Mouse (Mus musculus): ENCODE data around the gene Tspan4. TPM values are rescaled to one million over a fixed set of nuclear protein-coding genes. Genes with fewer than 3 reads are reported as not detected.

Tspan4 gene
- polyA plus RNA-seq, 1 experiment from 2014 or later: 61.5 TPM

DNA sequence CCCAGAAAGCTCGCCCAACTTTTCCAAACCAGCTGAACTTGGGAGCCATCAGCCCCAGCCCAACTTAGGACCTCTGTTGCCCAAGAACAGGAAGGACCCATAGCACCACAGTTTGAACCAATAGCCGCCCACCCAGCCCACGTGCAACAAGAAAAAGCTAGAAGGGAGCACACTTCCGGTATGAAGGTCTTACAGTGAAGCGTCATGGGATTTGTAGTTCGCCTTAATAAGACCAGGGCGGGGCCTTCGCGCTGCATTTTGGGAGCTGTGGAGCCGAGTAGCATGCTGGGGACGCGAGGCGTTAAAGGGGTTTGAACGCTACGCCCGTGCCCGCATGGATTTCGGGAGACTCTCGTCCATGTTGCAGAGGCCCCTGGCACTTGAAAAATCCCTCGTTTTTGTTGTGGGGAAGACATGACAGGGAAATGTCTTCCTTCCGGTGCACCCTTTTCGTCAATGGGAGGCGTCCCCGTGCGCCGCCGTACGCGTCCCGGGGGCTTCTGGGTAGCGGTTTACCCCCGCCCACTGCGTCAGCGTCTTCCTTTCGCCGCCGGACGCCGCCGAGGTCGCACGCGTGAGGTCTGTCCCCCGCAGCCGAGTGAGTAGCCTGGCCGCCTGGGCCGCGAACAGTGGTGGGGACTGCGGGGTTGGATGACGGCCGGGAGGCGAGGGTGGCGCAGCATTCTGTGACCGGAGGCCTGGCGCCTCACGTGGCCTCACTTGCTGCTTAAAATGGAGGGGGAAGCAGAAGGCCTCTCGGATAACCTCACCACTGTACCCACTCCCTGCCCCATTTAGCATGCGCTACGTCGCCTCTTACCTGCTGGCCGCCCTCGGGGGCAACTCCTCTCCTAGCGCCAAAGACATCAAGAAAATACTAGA lies 27.7 kb upstream of the Tspan4 start, which contains the start of gene Rplp2:
TSS of gene Rplp2 (plus strand) at position 261 of the 882 bp plus-strand sequence.
- peak within 1 kb of the TSS; percentile 95 for H3K27ac ChIP-seq (ENCODE audit: low read length)
- H3K9ac ChIP-seq (ENCODE audit: low read length): peak within 1 kb of the TSS; percentile 92
- no peaks in the 10 kb centered on the region for H3K27me3 ChIP-seq (ENCODE audit: control insufficient read depth, insufficient read depth, low read length)
- H3K9me3 ChIP-seq (replicated peaks; ENCODE audit: control insufficient read depth, low read length): no peaks in the 10 kb centered on the region
- H3K4me2 ChIP-seq (ENCODE audit: low read depth, low read length): peak within 1 kb of the TSS; percentile 74
- H3K36me3 ChIP-seq (ENCODE audit: control insufficient read depth, insufficient read depth): peaks cover 18% of the 10 kb centered on the region
- H3K4me3 ChIP-seq (ENCODE audit: low read length): peak within 1 kb of the TSS; percentile 83
- under 1% methylated on average over 63 of the region's 63 CpGs for WGBS
- H3K4me1 ChIP-seq (ENCODE audit: control insufficient read depth, insufficient read depth, low read length): peaks cover 25% of the 10 kb centered on the region
- peak; percentile 89 for ATAC-seq (replicated peaks; ENCODE audit: extremely low read depth, insufficient read depth, low FRiP score)

GRCm38 (mm10) chr7:141451928-141452327 lies 23.1 kb upstream of the Tspan4 start:
- Histone ChIP-seq H3K4me3 (ENCODE audit: low read length) (no peak overlapping the region), H3K9me3 (replicated peaks; ENCODE audit: control insufficient read depth, low read length) (no peaks in the 10 kb centered on the region), H3K9ac (ENCODE audit: low read length) (no peak overlapping the region), H3K4me2 (ENCODE audit: low read depth, low read length) (no peak overlapping the region), H3K27me3 (ENCODE audit: control insufficient read depth, insufficient read depth, low read length) (no peaks in the 10 kb centered on the region), H3K27ac (ENCODE audit: low read length) (no peak overlapping the region), H3K4me1 (ENCODE audit: control insufficient read depth, insufficient read depth, low read length) (peaks cover 25% of the 10 kb centered on the region), H3K36me3 (ENCODE audit: control insufficient read depth, insufficient read depth) (peaks cover 18% of the 10 kb centered on the region)
- ATAC-seq (replicated peaks; ENCODE audit: extremely low read depth, insufficient read depth, low FRiP score): no peak

DNA sequence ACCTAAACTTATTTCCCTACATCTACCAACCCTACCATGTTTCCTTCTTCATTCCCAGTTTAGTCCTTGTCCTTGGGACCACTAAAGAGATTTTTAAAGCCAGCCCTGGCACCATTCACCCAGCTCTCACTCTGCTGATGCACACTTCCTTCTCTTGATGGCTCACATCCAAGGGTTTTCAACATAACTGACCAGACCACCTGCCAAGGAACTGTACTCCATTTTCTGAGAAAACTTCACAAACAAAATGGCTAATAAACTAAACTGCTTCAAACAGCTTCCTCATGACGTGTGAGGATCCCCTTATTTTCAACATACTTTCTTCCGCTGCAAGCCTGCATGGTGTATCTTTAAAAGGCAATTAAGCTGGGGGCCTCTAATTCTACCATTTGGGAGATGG lies 21.4 kb upstream of the Tspan4 start:
- Histone ChIP-seq H3K36me3 (ENCODE audit: control insufficient read depth, insufficient read depth) (peaks cover 24% of the 10 kb centered on the region), H3K4me1 (ENCODE audit: control insufficient read depth, insufficient read depth, low read length) (peaks cover 21% of the 10 kb centered on the region), H3K4me3 (ENCODE audit: low read length) (no peak overlapping the region), H3K27ac (ENCODE audit: low read length) (no peak overlapping the region), H3K9ac (ENCODE audit: low read length) (no peak overlapping the region), H3K4me2 (ENCODE audit: low read depth, low read length) (no peak overlapping the region), H3K27me3 (ENCODE audit: control insufficient read depth, insufficient read depth, low read length) (no peaks in the 10 kb centered on the region), H3K9me3 (replicated peaks; ENCODE audit: control insufficient read depth, low read length) (no peaks in the 10 kb centered on the region)
- no peak for ATAC-seq (replicated peaks; ENCODE audit: extremely low read depth, insufficient read depth, low FRiP score)
- WGBS: 66% methylated on average over 2 of the region's 2 CpGs

GRCm38 (mm10) chr7:141454967-141455551 lies 20.0 kb upstream of the Tspan4 start, which contains the start of gene Pnpla2:
Gene Pnpla2 (plus strand): TSS chr7:141455198.
- WGBS: 0% methylated on average over 45 of the region's 45 CpGs

GRCm38 (mm10) chr7:141455610-141456314 lies 19.3 kb upstream of the Tspan4 start:
- peak overlapping the region; percentile 88 for H3K9ac ChIP-seq (ENCODE audit: low read length)
- peak overlapping the region; percentile 93 for H3K27ac ChIP-seq (ENCODE audit: low read length)
- peak overlapping the region; percentile 95 for H3K4me2 ChIP-seq (ENCODE audit: low read depth, low read length)
- H3K9me3 ChIP-seq (replicated peaks; ENCODE audit: control insufficient read depth, low read length): no peaks in the 10 kb centered on the region
- peaks cover 4% of the 10 kb centered on the region; the same call in 1 of the 2 replicates for H3K27me3 ChIP-seq (ENCODE audit: control insufficient read depth, insufficient read depth, low read length)
- WGBS: under 1% methylated on average over 23 of the region's 23 CpGs
- peaks cover 17% of the 10 kb centered on the region for H3K4me1 ChIP-seq (ENCODE audit: control insufficient read depth, insufficient read depth, low read length)
- ATAC-seq (replicated peaks; ENCODE audit: extremely low read depth, insufficient read depth, low FRiP score): peak; percentile 53
- H3K4me3 ChIP-seq (ENCODE audit: low read length): peak overlapping the region; percentile 69
- H3K36me3 ChIP-seq (ENCODE audit: control insufficient read depth, insufficient read depth): peaks cover 30% of the 10 kb centered on the region

More at GRCm38 (mm10) chr7:141454967-141455551, 20.0 kb upstream of the Tspan4 start, which contains the start of gene Pnpla2:
- H3K9ac ChIP-seq (ENCODE audit: low read length): peak within 1 kb of the TSS; percentile 88
- H3K36me3 ChIP-seq (ENCODE audit: control insufficient read depth, insufficient read depth): peaks cover 33% of the 10 kb centered on the region
- ATAC-seq (replicated peaks; ENCODE audit: extremely low read depth, insufficient read depth, low FRiP score): peak; percentile 87
- H3K9me3 ChIP-seq (replicated peaks; ENCODE audit: control insufficient read depth, low read length): no peaks in the 10 kb centered on the region
- H3K27ac ChIP-seq (ENCODE audit: low read length): peak within 1 kb of the TSS; percentile 93
- peaks cover 17% of the 10 kb centered on the region for H3K4me1 ChIP-seq (ENCODE audit: control insufficient read depth, insufficient read depth, low read length)
- peak within 1 kb of the TSS; percentile 95 for H3K4me2 ChIP-seq (ENCODE audit: low read depth, low read length)
- H3K4me3 ChIP-seq (ENCODE audit: low read length): peak within 1 kb of the TSS; percentile 69
- no peaks in the 10 kb centered on the region for H3K27me3 ChIP-seq (ENCODE audit: control insufficient read depth, insufficient read depth, low read length)

DNA sequence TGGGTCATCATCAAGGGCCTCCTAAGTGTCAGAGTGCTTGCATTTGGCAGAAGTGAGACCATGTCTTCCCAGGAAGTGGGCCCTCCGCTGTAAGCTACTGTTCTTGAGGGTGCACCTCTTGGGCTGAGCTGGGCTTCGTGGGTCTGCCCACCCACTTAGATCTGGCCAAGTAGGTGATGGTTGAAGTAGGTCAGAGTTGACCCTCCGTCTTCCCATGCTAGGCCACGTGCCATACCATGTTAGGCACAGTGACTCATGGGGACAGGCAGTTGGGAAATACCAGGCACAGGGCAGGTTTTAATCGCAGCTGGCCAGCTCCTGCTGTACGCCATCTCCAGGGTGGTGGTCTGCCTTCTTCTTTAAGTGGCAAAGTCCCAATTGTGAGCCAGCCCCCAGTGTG lies 18.3 kb upstream of the Tspan4 start:
- Histone ChIP-seq H3K4me3 (ENCODE audit: low read length) (no peak overlapping the region), H3K9me3 (replicated peaks; ENCODE audit: control insufficient read depth, low read length) (no peaks in the 10 kb centered on the region), H3K4me1 (ENCODE audit: control insufficient read depth, insufficient read depth, low read length) (peaks cover 22% of the 10 kb centered on the region), H3K36me3 (ENCODE audit: control insufficient read depth, insufficient read depth) (peaks cover 22% of the 10 kb centered on the region), H3K27ac (ENCODE audit: low read length) (no peak overlapping the region), H3K4me2 (ENCODE audit: low read depth, low read length) (peak overlapping the region; percentile 95; the same call in 1 of the 2 replicates), H3K27me3 (ENCODE audit: control insufficient read depth, insufficient read depth, low read length) (peaks cover 5% of the 10 kb centered on the region; the same call in 1 of the 2 replicates), H3K9ac (ENCODE audit: low read length) (no peak overlapping the region)
- no peak for ATAC-seq (replicated peaks; ENCODE audit: extremely low read depth, insufficient read depth, low FRiP score)
- WGBS: 80% methylated on average over 6 of the region's 6 CpGs

GRCm38 (mm10) chr7:141457236-141457635 lies 17.8 kb upstream of the Tspan4 start:
- no peak for ATAC-seq (replicated peaks; ENCODE audit: extremely low read depth, insufficient read depth, low FRiP score)
- Histone ChIP-seq H3K27ac (ENCODE audit: low read length) (no peak overlapping the region), H3K9ac (ENCODE audit: low read length) (no peak overlapping the region), H3K27me3 (ENCODE audit: control insufficient read depth, insufficient read depth, low read length) (peaks cover 9% of the 10 kb centered on the region; the same call in 1 of the 2 replicates), H3K4me3 (ENCODE audit: low read length) (no peak overlapping the region), H3K36me3 (ENCODE audit: control insufficient read depth, insufficient read depth) (peaks cover 22% of the 10 kb centered on the region), H3K4me1 (ENCODE audit: control insufficient read depth, insufficient read depth, low read length) (peaks cover 27% of the 10 kb centered on the region), H3K9me3 (replicated peaks; ENCODE audit: control insufficient read depth, low read length) (no peaks in the 10 kb centered on the region), H3K4me2 (ENCODE audit: low read depth, low read length) (no peak overlapping the region)
- WGBS: 93% methylated on average over 14 of the region's 14 CpGs

- Histone ChIP-seq H3K36me3 (ENCODE audit: control insufficient read depth, insufficient read depth) (peaks cover 22% of the 10 kb centered on the region), H3K4me1 (ENCODE audit: control insufficient read depth, insufficient read depth, low read length) (peaks cover 29% of the 10 kb centered on the region), H3K27me3 (ENCODE audit: control insufficient read depth, insufficient read depth, low read length) (peaks cover 16% of the 10 kb centered on the region), H3K27ac (ENCODE audit: low read length) (no peak overlapping the region), H3K9me3 (replicated peaks; ENCODE audit: control insufficient read depth, low read length) (no peaks in the 10 kb centered on the region), H3K4me2 (ENCODE audit: low read depth, low read length) (no peak overlapping the region), H3K9ac (ENCODE audit: low read length) (no peak overlapping the region), H3K4me3 (ENCODE audit: low read length) (no peak overlapping the region)
- WGBS: 77% methylated on average over 15 of the region's 15 CpGs
- ATAC-seq (replicated peaks; ENCODE audit: extremely low read depth, insufficient read depth, low FRiP score): no peak
Observed at GRCm38 (mm10) chr7:141457986-141458660, 16.9 kb upstream of the Tspan4 start.
